Mouse (Mus musculus) embryonic fibroblast, embryonic 13.5 days (primary cell): ENCODE measurements around the gene Jak1.

Source experiments
- CTCF ChIP-seq: IDR thresholded peaks from 2 replicates; pipeline ENCODE4 v1.5.1; 2011; ENCODE audit warnings: mild to moderate bottlenecking, control low read depth, low read length, moderate library complexity, borderline replicate concordance; ENCODE audit not compliant: insufficient read depth
- POLR2A ChIP-seq: IDR thresholded peaks from 2 replicates; pipeline ENCODE4 v1.6.1; 2011; ENCODE audit warnings: low read depth, mild to moderate bottlenecking, control low read depth, low read length, moderate library complexity

DNA sequence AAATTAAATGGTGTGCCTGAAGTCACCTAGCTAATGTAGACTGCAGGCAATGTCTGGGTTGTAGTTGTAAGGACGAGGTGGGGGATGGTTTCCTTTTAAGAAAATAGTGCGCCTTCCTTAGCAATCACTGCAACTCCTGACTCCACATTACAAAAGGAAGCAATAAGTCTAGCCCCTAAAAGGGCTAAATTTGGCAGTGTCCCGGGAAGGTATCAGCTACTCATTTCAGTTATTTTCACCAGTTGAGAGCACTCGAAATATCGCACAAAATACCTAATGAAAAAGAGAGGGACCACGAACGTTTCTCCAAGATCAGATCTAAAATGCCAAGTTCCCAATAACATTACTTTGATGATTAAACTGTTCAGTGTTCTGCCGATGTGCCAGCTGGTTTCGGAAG is 28.6 kb upstream of the Jak1 start:
- TF ChIP-seq CTCF (no peak), POLR2A (no peak)
